Mouse (Mus musculus) midbrain, postnatal 0 days (tissue): ENCODE results near the gene Plcb3. TPM values are rescaled to one million over a fixed set of nuclear protein-coding genes. Genes with fewer than 3 reads are reported as not detected.

Source experiments
- ATAC-seq: fragments of 200-750 bp; cut with Nextera tagmentation; 2 replicates; pipeline ENCODE4 v1.8.0; 2017; ENCODE audit warnings: moderate number of reproducible peaks, mild to moderate bottlenecking, moderate TSS enrichment, moderate library complexity; ENCODE audit not compliant: low FRiP score
- DNase-seq: peaks from one replicate; pipeline ENCODE4 v3.0.0-alpha.2; 2015; ENCODE audit warnings: low spot score
- H3K27ac ChIP-seq: fragments of 300-500 bp; sonication (generic); 2 replicates; pipeline ENCODE4 v1.5.1; 2014; ENCODE audit warnings: low read depth, mild to moderate bottlenecking, low read length, mixed read lengths
- H3K27me3 ChIP-seq: fragments of 300-500 bp; sonication (generic); 2 replicates; pipeline ENCODE4 v1.6.1; 2014; ENCODE audit warnings: low read length, control low read depth, mixed read lengths; ENCODE audit not compliant: insufficient read depth
- H3K36me3 ChIP-seq: fragments of 300-500 bp; sonication (generic); 2 replicates; pipeline ENCODE4 v1.6.1; 2014; ENCODE audit warnings: low read length, control low read depth, mixed read lengths; ENCODE audit not compliant: insufficient read depth
- H3K4me1 ChIP-seq: fragments of 300-500 bp; sonication (generic); 2 replicates; pipeline ENCODE4 v1.6.1; 2014; ENCODE audit warnings: mild to moderate bottlenecking, control low read depth, antibody characterized with exemption, low read length, mixed read lengths; ENCODE audit not compliant: insufficient read depth
- H3K4me2 ChIP-seq: fragments of 300-500 bp; sonication (generic); 2 replicates; pipeline ENCODE4 v1.6.1; 2014; ENCODE audit warnings: low read depth, mild to moderate bottlenecking, low read length, mixed read lengths; ENCODE audit not compliant: poor library complexity, severe bottlenecking
- H3K4me3 ChIP-seq: fragments of 300-500 bp; sonication (generic); 2 replicates; pipeline ENCODE4 v1.5.1; 2014; ENCODE audit warnings: low read depth, mild to moderate bottlenecking, low read length, moderate library complexity
- H3K9ac ChIP-seq: fragments of 300-500 bp; sonication (generic); replicated peaks from 2 replicates; pipeline ENCODE4 v1.6.1; 2014; ENCODE audit warnings: mild to moderate bottlenecking, low read length, moderate library complexity, mixed read lengths; ENCODE audit not compliant: poor library complexity, severe bottlenecking
- H3K9me3 ChIP-seq: fragments of 300-500 bp; sonication (generic); 2 replicates; pipeline ENCODE4 v1.6.1; 2016; ENCODE audit warnings: low read length, control low read depth
- CTCF ChIP-seq: IDR thresholded peaks from 2 replicates; pipeline ENCODE4 v1.5.1; 2016; ENCODE audit warnings: antibody characterized with exemption, mild to moderate bottlenecking
- WGBS: fragments of 180-500 bp; shearing (Covaris S2); extraction: QIAGEN DNeasy Blood & Tissue Kit; methylation state at CpG from one replicate; pipeline ENCODE4 v1.1.7; 2014; 5-methylcytosine and 5-hydroxymethylcytosine counted together
- polyA plus RNA-seq: library from polyadenylated mRNA; unstranded; fragments of >200 nt; fragmentation: Nextera tagmentation; extraction: Ambion mirVana; gene quantifications from 2 replicates; pipeline ENCODE4 v1.2.1, GENCODE M21; 2015
- total RNA-seq: library from RNA; depleted of rRNA; stranded (reverse); fragments of >200 nt; gene quantifications from 2 replicates; pipeline ENCODE4 v1.2.3, GENCODE M21; 2014

Plcb3 gene
- total and polyA plus RNA-seq, 2 experiments from 2014 or later, result 9.8 to 16.6 TPM

- no peaks in the 10 kb centered on the region for H3K27me3 ChIP-seq
- ATAC-seq, result peak; percentile 93
- H3K9ac ChIP-seq, result peak within 1 kb of the TSS; percentile 72
- peaks cover 9% of the 10 kb centered on the region for H3K4me1 ChIP-seq
- TF ChIP-seq CTCF, result peak; percentile 46
- H3K4me2 ChIP-seq, result peak within 1 kb of the TSS; percentile 76
- H3K27ac ChIP-seq, result peak within 1 kb of the TSS; percentile 93
- H3K4me3 ChIP-seq, result peak within 1 kb of the TSS; percentile 58
- peak; percentile 99 for DNase-seq
- peaks cover 56% of the 10 kb centered on the region for H3K36me3 ChIP-seq
- under 1% methylated on average over 65 of the region's 65 CpGs for WGBS
- H3K9me3 ChIP-seq, result no peaks in the 10 kb centered on the region
These were observed 66.6 kb downstream of the Plcb3 start, which contains the start of the genes Trmt112 and Prdx5 for GRCm38 (mm10) chr19:6909507-6910289. Gene Trmt112 (plus strand): TSS chr19:6909698. Gene Prdx5 (minus strand): TSS chr19:6910106.

GRCm38 (mm10) chr19:6909021-6909420 lies 67.2 kb downstream of the Plcb3 start:
- Histone ChIP-seq H3K9ac (peak overlapping the region; percentile 72), H3K4me2 (peak overlapping the region; percentile 76), H3K27me3 (no peaks in the 10 kb centered on the region), H3K27ac (peak overlapping the region; percentile 93), H3K36me3 (peaks cover 57% of the 10 kb centered on the region), H3K4me1 (peaks cover 9% of the 10 kb centered on the region), H3K9me3 (no peaks in the 10 kb centered on the region), H3K4me3 (peak overlapping the region; percentile 58)
- TF ChIP-seq CTCF, result no peak
- WGBS, result 10% methylated on average over 11 of the region's 11 CpGs
- ATAC-seq, result no peak
- DNase-seq, result peak; percentile 10

- Histone ChIP-seq H3K9ac (no peak overlapping the region; the same call in 1 of the 2 replicates), H3K4me3 (peak overlapping the region; percentile 58), H3K36me3 (peaks cover 47% of the 10 kb centered on the region), H3K27ac (no peak overlapping the region), H3K27me3 (no peaks in the 10 kb centered on the region), H3K9me3 (no peaks in the 10 kb centered on the region), H3K4me2 (peak overlapping the region; percentile 76), H3K4me1 (peaks cover 9% of the 10 kb centered on the region)
- ATAC-seq (no peak), DNase-seq (no peak)
- no peak for TF ChIP-seq CTCF
- 88% methylated on average over 7 of the region's 7 CpGs for WGBS
These were observed 68.3 kb downstream of the Plcb3 start for GRCm38 (mm10) chr19:6907811-6908540.

GRCm38 (mm10) chr19:6907094-6907493 lies 69.2 kb downstream of the Plcb3 start:
- 93% methylated on average over 8 of the region's 8 CpGs for WGBS
- peaks cover 9% of the 10 kb centered on the region for H3K4me1 ChIP-seq
- H3K27me3 ChIP-seq, result no peaks in the 10 kb centered on the region
- no peak overlapping the region for H3K9ac ChIP-seq
- H3K27ac ChIP-seq, result no peak overlapping the region
- ATAC-seq, result no peak
- no peak overlapping the region for H3K4me3 ChIP-seq
- no peaks in the 10 kb centered on the region for H3K9me3 ChIP-seq
- peaks cover 38% of the 10 kb centered on the region for H3K36me3 ChIP-seq
- DNase-seq, result no peak
- H3K4me2 ChIP-seq, result no peak overlapping the region
- TF ChIP-seq CTCF, result no peak

- Histone ChIP-seq H3K4me3 (no peak overlapping the region), H3K27me3 (no peaks in the 10 kb centered on the region), H3K36me3 (peaks cover 29% of the 10 kb centered on the region), H3K27ac (no peak overlapping the region), H3K9me3 (no peaks in the 10 kb centered on the region), H3K4me2 (no peak overlapping the region), H3K4me1 (peaks cover 9% of the 10 kb centered on the region), H3K9ac (no peak overlapping the region)
- no peak for TF ChIP-seq CTCF
- DNase-seq (no peak), ATAC-seq (no peak)
- 89% methylated on average over 3 of the region's 3 CpGs for WGBS
These were observed 70.1 kb downstream of the Plcb3 start for GRCm38 (mm10) chr19:6906199-6906598.
